Mouse (Mus musculus): ENCODE measurements around the gene Atp6v0d1.

The Atp6v0d1 gene

GRCm38 (mm10) chr8:105504617-105505016 lies 61.2 kb downstream of the Atp6v0d1 start:
- DNase-seq (ENCODE audit: low spot score in 2 of 2): no peak

GRCm38 (mm10) chr8:105499787-105500186 lies 66.1 kb downstream of the Atp6v0d1 start:
- peak in 1 of 2 experiments; percentile 6 for DNase-seq (ENCODE audit: low spot score in 2 of 2)

- DNase-seq (ENCODE audit: low spot score in 2 of 2): peak; percentile 82 to 87
Observed at GRCm38 (mm10) chr8:105496439-105497180, 69.2 kb downstream of the Atp6v0d1 start, which contains the start of gene Zdhhc1. Gene Zdhhc1, minus strand, starts transcription at chr8:105496902.

- peak in 1 of 2 experiments; percentile 2 for DNase-seq (ENCODE audit: low spot score in 2 of 2)
Observed at GRCm38 (mm10) chr8:105495350-105496302, 70.2 kb downstream of the Atp6v0d1 start.

- DNase-seq (ENCODE audit: low spot score in 2 of 2): no peak
Observed at GRCm38 (mm10) chr8:105494566-105494965, 71.3 kb downstream of the Atp6v0d1 start.

- DNase-seq (ENCODE audit: low spot score in 2 of 2): no peak
Observed at GRCm38 (mm10) chr8:105493495-105493894, 72.4 kb downstream of the Atp6v0d1 start.

GRCm38 (mm10) chr8:105489281-105489680 lies 76.6 kb downstream of the Atp6v0d1 start:
- DNase-seq (ENCODE audit: low spot score in 2 of 2): no peak

GRCm38 (mm10) chr8:105488082-105488481 lies 77.8 kb downstream of the Atp6v0d1 start:
- peak in 1 of 2 experiments; percentile 1 for DNase-seq (ENCODE audit: low spot score in 2 of 2)

GRCm38 (mm10) chr8:105484392-105484791 lies 81.5 kb downstream of the Atp6v0d1 start:
- DNase-seq (ENCODE audit: low spot score in 2 of 2): peak in 1 of 2 experiments; percentile 62

- DNase-seq (ENCODE audit: low spot score in 2 of 2): no peak
Observed at GRCm38 (mm10) chr8:105484030-105484368, 81.8 kb downstream of the Atp6v0d1 start.

- DNase-seq (ENCODE audit: low spot score in 2 of 2): no peak
Observed at GRCm38 (mm10) chr8:105483212-105484029, 82.4 kb downstream of the Atp6v0d1 start.

GRCm38 (mm10) chr8:105482123-105482522 lies 83.7 kb downstream of the Atp6v0d1 start:
- no peak for DNase-seq (ENCODE audit: low spot score in 2 of 2)

- peak in 1 of 2 experiments; percentile 73 for DNase-seq (ENCODE audit: low spot score in 2 of 2)
Observed at GRCm38 (mm10) chr8:105481453-105481852, 84.4 kb downstream of the Atp6v0d1 start.

- no peak for DNase-seq (ENCODE audit: low spot score in 2 of 2)
Observed at GRCm38 (mm10) chr8:105481013-105481412, 84.8 kb downstream of the Atp6v0d1 start.

- DNase-seq (ENCODE audit: low spot score in 2 of 2): no peak
Observed at GRCm38 (mm10) chr8:105477792-105478191, 88.1 kb downstream of the Atp6v0d1 start.

- peak in 1 of 2 experiments; percentile 74 for DNase-seq (ENCODE audit: low spot score in 2 of 2)
Observed at GRCm38 (mm10) chr8:105476628-105477413, 89.0 kb downstream of the Atp6v0d1 start.

- DNase-seq (ENCODE audit: low spot score in 2 of 2): no peak
Observed at GRCm38 (mm10) chr8:105476161-105476560, 89.7 kb downstream of the Atp6v0d1 start.

- no peak for DNase-seq (ENCODE audit: low spot score in 2 of 2)
Observed at GRCm38 (mm10) chr8:105475742-105476141, 90.1 kb downstream of the Atp6v0d1 start.

GRCm38 (mm10) chr8:105475254-105475653 lies 90.6 kb downstream of the Atp6v0d1 start:
- DNase-seq (ENCODE audit: low spot score in 2 of 2): no peak

- DNase-seq (ENCODE audit: low spot score in 2 of 2): no peak
Observed at GRCm38 (mm10) chr8:105474680-105475079, 91.2 kb downstream of the Atp6v0d1 start.

Data from spleen, postnatal 10 days (tissue).